12 mouse cellular contexts compared by ENCODE assay signal in the genomic region with DNA sequence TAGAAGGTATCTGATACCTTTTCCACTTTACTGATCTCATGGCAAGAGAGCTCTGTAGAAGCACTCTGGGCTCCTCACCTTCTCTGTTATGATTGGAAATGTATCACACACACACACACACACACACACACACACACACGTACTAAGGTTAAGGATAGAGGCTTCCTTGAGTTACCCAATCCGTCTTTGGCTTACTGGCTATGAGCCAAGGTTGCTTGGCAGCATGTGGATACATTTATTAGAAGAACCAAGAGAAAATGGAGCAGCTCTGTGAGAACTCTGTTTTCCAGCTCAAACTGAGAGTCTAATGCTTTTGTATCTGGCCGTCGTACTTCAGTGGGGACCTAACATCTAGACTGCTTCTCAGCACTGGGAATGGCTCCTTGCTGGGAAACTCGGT. TPM values are rescaled to one million over a fixed set of nuclear protein-coding genes. Genes with fewer than 3 reads are reported as not detected.
A peak's percentile ranks its signal among the peaks of the same experiment; 100 is the strongest.
DNase-seq lines count a peak whose midpoint lies in the region; ATAC-seq and TF ChIP-seq lines count a peak whose summit lies in the region.
"Had no signal": no experiment of that assay in that cellular context is flagged by ENCODE, and none has a peak within 500 bp of the region (broad histone marks: within the 10 kb centered on the region; RNA-seq: fewer than 3 reads in every experiment).

No protein-coding gene starts in this region.

- no peak overlapping the region for H3K9ac ChIP-seq in limb, embryonic 15.5 days
- H3K9ac ChIP-seq: lung, embryonic 15.5 days had no signal

- H3K4me3 ChIP-seq in layer of hippocampus, adult 2 months = no peak overlapping the region
- H3K4me3 ChIP-seq in limb, embryonic 15.5 days = no peak overlapping the region
- H3K4me3 ChIP-seq: left cerebral cortex, adult 2 months; lung, embryonic 15.5 days had no signal

- no peaks in the 10 kb centered on the region for H3K27me3 ChIP-seq in limb, embryonic 15.5 days
- H3K27me3 ChIP-seq: lung, embryonic 15.5 days had no signal

- no peak overlapping the region for H3K4me2 ChIP-seq in limb, embryonic 15.5 days
- H3K4me2 ChIP-seq: lung, embryonic 15.5 days had no signal

- peak; percentile 48 for DNase-seq in adrenal gland, adult 2 months
- DNase-seq in adrenal gland, adult 18-20 months (ENCODE audit: low spot score in 2 of 2) = no peak
- no peak for DNase-seq in layer of hippocampus, adult 2 months (ENCODE audit: low spot score in 2 of 2)
- DNase-seq in layer of hippocampus, postnatal 25 days (ENCODE audit: extremely low spot score in 1 of 2, low spot score in 1 of 2) = no peak
- peak; percentile 68 for DNase-seq in brain, adult 2 months (ENCODE audit: low read depth, low spot score)
- no peak for DNase-seq in gastrocnemius, postnatal 14 days
- DNase-seq: heart, postnatal 14 days; kidney, adult 8-10 months had no signal

- ATAC-seq in limb, embryonic 15.5 days (ENCODE audit: insufficient number of reproducible peaks, low FRiP score, low TSS enrichment, low read depth) = no peak
- ATAC-seq in monocyte, adult 5-6 weeks (replicated peaks; ENCODE audit: insufficient number of reproducible peaks, low FRiP score, low TSS enrichment, poor library complexity, severe bottlenecking) = no peak

- H3K27ac ChIP-seq in layer of hippocampus, adult 2 months = 0 out of 2 replicates have a peak overlapping the region, but pooled peaks have one; percentile 39
- H3K27ac ChIP-seq in limb, embryonic 15.5 days = 0 out of 2 replicates have a peak overlapping the region, but pooled peaks have one; percentile 29
- H3K27ac ChIP-seq: lung, embryonic 15.5 days had no signal

- 39% methylated on average over 5 of the region's 5 CpGs for WGBS in limb, embryonic 15.5 days

- H3K36me3 ChIP-seq in limb, embryonic 15.5 days = peaks cover 16% of the 10 kb centered on the region; the same call in 1 of the 2 replicates
- H3K36me3 ChIP-seq: lung, embryonic 15.5 days had no signal

- peaks cover 24% of the 10 kb centered on the region for H3K4me1 ChIP-seq in limb, embryonic 15.5 days

- no peak for TF ChIP-seq CTCF in layer of hippocampus, adult 2 months (conservative IDR thresholded peaks at IDR 0.05)

- no peaks in the 10 kb centered on the region for H3K9me3 ChIP-seq in limb, embryonic 15.5 days
- H3K9me3 ChIP-seq: lung, embryonic 15.5 days had no signal

- intact Hi-C loops in gastrocnemius, postnatal 14 days (cut with DNase I; ENCODE audit: low total_unique reads) = no loop called here

RNA-seq across cellular contexts. Expression of gene F7, which starts 30.4 kb away (rescaled TPM):
- total RNA-seq in adrenal gland, adult 2 months (2021) = 1 to 10 TPM in 1 of 2 experiments, under 1 TPM in 1; 0.24 to 1.8 TPM
- polyA plus RNA-seq in adrenal gland, adult 2 months (2012; rRNA removed) = 0.12 and 0.33 TPM in 2 replicates
- 1 to 10 TPM in 1 of 2 experiments, under 1 TPM in 1; 0.48 to 1.2 TPM for total RNA-seq in adrenal gland, adult 18-20 months (2021)
- under 1 TPM in 1 of 2 experiments, not detected in 1; 0.20 TPM for total RNA-seq in layer of hippocampus, adult 2 months (2021)
- not detected for total RNA-seq in layer of hippocampus, postnatal 25 days (2021)
- polyA plus RNA-seq in limb, embryonic 15.5 days (2015; fragmentation: Nextera tagmentation; extraction: Ambion mirVana) = not detected in 2 replicates
- total RNA-seq in gastrocnemius, postnatal 14 days (2021) = not detected
- 0.85 TPM in 1 of 3 replicates, not detected in the others for total RNA-seq in monocyte, adult 5-6 weeks (2017)

RNA-seq across cellular contexts. Expression of gene F10, which starts 41.6 kb away (rescaled TPM):
- total RNA-seq in adrenal gland, adult 2 months (2021) = 1 to 10 TPM in 1 of 2 experiments, under 1 TPM in 1; 0.66 to 4.1 TPM
- 0.17 and 0.52 TPM in 2 replicates for polyA plus RNA-seq in adrenal gland, adult 2 months (2012; rRNA removed)
- 1 to 10 TPM in 1 of 2 experiments, under 1 TPM in 1; 0.83 to 3.1 TPM for total RNA-seq in adrenal gland, adult 18-20 months (2021)
- total RNA-seq in layer of hippocampus, adult 2 months (2021) = not detected
- total RNA-seq in layer of hippocampus, postnatal 25 days (2021) = not detected
- 0.70 and 0.89 TPM in 2 replicates for polyA plus RNA-seq in limb, embryonic 15.5 days (2015; fragmentation: Nextera tagmentation; extraction: Ambion mirVana)
- total RNA-seq in gastrocnemius, postnatal 14 days (2021) = not detected
- 39.9 to 65.1 TPM (median 44.8 TPM) in 3 replicates for total RNA-seq in monocyte, adult 5-6 weeks (2017)

Comparison
In these comparisons a context has a peak if more than half of its experiments do, and no peak if none do; other contexts are left out.
1. DNase-seq: peak in adrenal gland, adult 2 months (single experiment) and brain, adult 2 months (single experiment); none in adrenal gland, adult 18-20 months (0 of 2), layer of hippocampus, adult 2 months (0 of 2), layer of hippocampus, postnatal 25 days (0 of 2) and gastrocnemius, postnatal 14 days (single experiment).